Mouse (Mus musculus): ENCODE measurements around the gene Prkd3. TPM values are rescaled to one million over a fixed set of nuclear protein-coding genes. Genes with fewer than 3 reads are reported as not detected.

Gene Prkd3
- polyA plus RNA-seq, 1 experiment from 2014 or later, result 23.9 TPM

Other genes with a start within 250 kb of the Prkd3 start
- gene Heatr5b, start 185.5 kb downstream of the Prkd3 start, polyA plus RNA-seq (2015; fragmentation: Nextera tagmentation; extraction: Ambion mirVana), result 16.0 and 18.8 TPM in 2 replicates
- gene Gpatch11, start 185.2 kb downstream of the Prkd3 start, polyA plus RNA-seq (2015; fragmentation: Nextera tagmentation; extraction: Ambion mirVana), result 33.1 and 35.7 TPM in 2 replicates
- gene Eif2ak2, start 138.2 kb downstream of the Prkd3 start, polyA plus RNA-seq (2015; fragmentation: Nextera tagmentation; extraction: Ambion mirVana), result 11.0 and 12.7 TPM in 2 replicates
- gene Sult6b1, start 113.8 kb downstream of the Prkd3 start, polyA plus RNA-seq (2015; fragmentation: Nextera tagmentation; extraction: Ambion mirVana), result 0.20 and 0.25 TPM in 2 replicates
- gene Cebpzos, start 104.3 kb downstream of the Prkd3 start, polyA plus RNA-seq (2015; fragmentation: Nextera tagmentation; extraction: Ambion mirVana), result 81.0 and 89.6 TPM in 2 replicates
- gene Cebpz, start 83.8 kb downstream of the Prkd3 start, polyA plus RNA-seq (2015; fragmentation: Nextera tagmentation; extraction: Ambion mirVana), result 28.4 and 33.7 TPM in 2 replicates
- gene Ndufaf7, start 83.7 kb downstream of the Prkd3 start, polyA plus RNA-seq (2015; fragmentation: Nextera tagmentation; extraction: Ambion mirVana), result 57.9 and 66.6 TPM in 2 replicates
- 36.5 and 36.6 TPM in 2 replicates for gene Qpct, start 31.1 kb upstream of the Prkd3 start, polyA plus RNA-seq (2015; fragmentation: Nextera tagmentation; extraction: Ambion mirVana)